Mouse (Mus musculus) inflammation-experienced regulatory T-cells, adult 16 weeks (primary cell): ENCODE measurements around the gene Iyd. TPM values are rescaled to one million over a fixed set of nuclear protein-coding genes. Genes with fewer than 3 reads are reported as not detected.

Experiments used
- polyA plus RNA-seq: library from polyadenylated mRNA; unstranded; fragments of 100-300 nt; shearing (Covaris generic); gene quantifications from one replicate; pipeline ENCODE4 v1.2.1, GENCODE M21; 2017

The Iyd gene
- polyA plus RNA-seq, result not detected

DNA sequence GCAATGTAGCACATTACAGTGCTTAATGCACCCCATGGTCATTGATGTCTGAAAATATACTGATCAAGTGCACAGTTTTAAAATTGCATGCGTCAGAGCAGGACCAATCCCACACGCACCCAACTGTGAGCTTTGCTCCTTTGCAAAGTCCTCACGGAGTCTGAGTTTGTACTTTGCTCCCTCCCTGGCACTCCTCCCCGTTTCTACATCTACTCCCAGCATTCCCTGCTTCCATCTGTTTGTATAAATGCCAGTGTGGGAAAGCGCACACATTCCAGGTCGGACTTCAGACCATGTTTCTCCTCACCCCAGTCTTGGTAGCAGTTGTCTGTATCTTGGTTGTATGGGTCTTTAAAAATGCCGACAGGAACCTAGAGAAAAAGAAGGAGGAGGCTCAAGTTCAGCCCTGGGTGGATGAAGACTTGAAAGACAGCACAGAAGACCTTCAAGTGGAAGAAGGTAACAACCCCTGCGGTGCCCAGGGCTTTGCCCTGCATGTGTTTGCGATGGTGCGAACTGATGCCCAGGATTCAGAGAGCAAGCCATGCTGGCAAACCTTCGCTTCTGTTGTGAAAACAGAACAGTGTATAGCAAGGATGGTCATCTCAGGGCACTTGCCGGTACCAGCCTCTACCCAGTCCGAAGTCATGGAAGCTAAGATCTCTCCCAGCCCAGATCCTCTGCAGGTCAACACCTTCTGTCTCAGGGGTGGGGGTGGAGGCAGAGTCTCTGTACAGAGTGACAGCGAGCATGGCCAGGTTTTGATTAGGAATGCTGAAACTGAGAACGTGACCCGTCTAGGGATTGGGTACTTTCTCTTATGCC is at the start of gene Iyd:
TSS of gene Iyd (plus strand) at position 238 of the 825 bp plus-strand sequence.

Other genes with a start within 250 kb of the Iyd start
- gene Ppp1r14c, start 174.2 kb upstream of the Iyd start, polyA plus RNA-seq, result 0.24 TPM
- 0.51 TPM for gene Plekhg1, start 200.1 kb downstream of the Iyd start, polyA plus RNA-seq